Mouse (Mus musculus): ENCODE data around the gene Hist1h1d. TPM values are rescaled to one million over a fixed set of nuclear protein-coding genes. Genes with fewer than 3 reads are reported as not detected.
"Not testable (repeated sequence)": the region's sequence is repeated elsewhere in the genome, so short reads cannot be mapped to it uniquely, and the experiment has no call there.

Hist1h1d gene
- polyA plus RNA-seq, 2 experiments: 0.61 to 0.62 TPM

GRCm38 (mm10) chr13:23537006-23537710 lies 15.9 kb upstream of the Hist1h1d start:
- Histone ChIP-seq H3K4me3 (replicated peaks; ENCODE audit: low read length) (peak overlapping the region; percentile 55; the same call in 1 of the 2 replicates), H3K4me2 (replicated peaks; ENCODE audit: low read depth, low read length, severe bottlenecking) (peak overlapping the region; percentile 49), H3K27me3 (ENCODE audit: control insufficient read depth, insufficient read depth, low read length) (no peaks in the 10 kb centered on the region), H3K9ac (ENCODE audit: low read depth, low read length, severe bottlenecking) (no peak overlapping the region), H3K27ac (replicated peaks; ENCODE audit: low read depth, low read length) (no peak overlapping the region), H3K4me1 (ENCODE audit: control insufficient read depth, insufficient read depth, low read length) (peaks cover 22% of the 10 kb centered on the region), H3K9me3 (ENCODE audit: control insufficient read depth, low read length) (no peaks in the 10 kb centered on the region), H3K36me3 (ENCODE audit: control insufficient read depth, insufficient read depth, low read length) (no peaks in the 10 kb centered on the region)
- TF ChIP-seq POLR2A (IDR thresholded peaks at IDR 0.05; ENCODE audit: borderline replicate concordance, extremely low read depth, insufficient read depth, insufficient read length): no peak
- DNase-seq (ENCODE audit: low spot score) (no peak), ATAC-seq (ENCODE audit: low FRiP score, low read depth) (no peak)
- 65% methylated on average over 3 of the region's 3 CpGs for WGBS

GRCm38 (mm10) chr13:23538249-23538648 lies 14.8 kb upstream of the Hist1h1d start:
- Histone ChIP-seq H3K9me3 (ENCODE audit: control insufficient read depth, low read length) (no peaks in the 10 kb centered on the region), H3K9ac (ENCODE audit: low read depth, low read length, severe bottlenecking) (no peak overlapping the region), H3K4me3 (replicated peaks; ENCODE audit: low read length) (no peak overlapping the region), H3K4me1 (ENCODE audit: control insufficient read depth, insufficient read depth, low read length) (peaks cover 11% of the 10 kb centered on the region), H3K27me3 (ENCODE audit: control insufficient read depth, insufficient read depth, low read length) (no peaks in the 10 kb centered on the region), H3K36me3 (ENCODE audit: control insufficient read depth, insufficient read depth, low read length) (no peaks in the 10 kb centered on the region), H3K27ac (replicated peaks; ENCODE audit: low read depth, low read length) (no peak overlapping the region), H3K4me2 (replicated peaks; ENCODE audit: low read depth, low read length, severe bottlenecking) (no peak overlapping the region)
- DNase-seq (ENCODE audit: low spot score) (no peak), ATAC-seq (ENCODE audit: low FRiP score, low read depth) (no peak)
- 51% methylated on average over 5 of the region's 5 CpGs for WGBS
- no peak for TF ChIP-seq POLR2A (IDR thresholded peaks at IDR 0.05; ENCODE audit: borderline replicate concordance, extremely low read depth, insufficient read depth, insufficient read length)

DNA sequence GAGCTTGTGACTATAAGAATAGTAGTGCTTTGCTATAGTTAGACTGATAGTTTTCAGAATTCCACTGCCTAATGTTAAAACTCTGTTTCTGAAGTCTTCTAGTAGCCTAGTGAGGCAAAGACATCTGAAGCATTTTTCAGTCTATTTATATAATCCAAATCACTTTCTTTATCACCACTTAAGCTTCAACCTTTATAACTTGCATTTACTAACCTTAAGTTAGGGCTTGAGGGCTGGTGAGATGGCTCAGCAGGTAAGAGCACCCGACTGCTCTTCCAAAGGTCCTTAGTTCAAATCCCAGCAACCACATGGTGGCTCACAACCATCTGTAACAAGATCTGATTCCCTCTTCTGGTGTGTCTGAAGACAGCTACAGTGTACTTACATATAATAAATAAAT lies 13.2 kb upstream of the Hist1h1d start:
- not testable (repeated sequence) for H3K36me3 ChIP-seq (ENCODE audit: control insufficient read depth, insufficient read depth, low read length)

GRCm38 (mm10) chr13:23541497-23541896 lies 11.6 kb upstream of the Hist1h1d start:
- no peak for TF ChIP-seq POLR2A (IDR thresholded peaks at IDR 0.05; ENCODE audit: borderline replicate concordance, extremely low read depth, insufficient read depth, insufficient read length)
- ATAC-seq (ENCODE audit: low FRiP score, low read depth) (no peak), DNase-seq (ENCODE audit: low spot score) (no peak)
- peaks cover 2% of the 10 kb centered on the region for H3K4me1 ChIP-seq (ENCODE audit: control insufficient read depth, insufficient read depth, low read length)
- no peak overlapping the region for H3K9ac ChIP-seq (ENCODE audit: low read depth, low read length, severe bottlenecking)
- no peak overlapping the region for H3K27ac ChIP-seq (replicated peaks; ENCODE audit: low read depth, low read length)
- H3K27me3 ChIP-seq (ENCODE audit: control insufficient read depth, insufficient read depth, low read length): no peaks in the 10 kb centered on the region
- H3K4me3 ChIP-seq (replicated peaks; ENCODE audit: low read length): no peak overlapping the region
- H3K9me3 ChIP-seq (ENCODE audit: control insufficient read depth, low read length): no peaks in the 10 kb centered on the region
- H3K36me3 ChIP-seq (ENCODE audit: control insufficient read depth, insufficient read depth, low read length): no peaks in the 10 kb centered on the region
- WGBS: 88% methylated on average over 3 of the region's 3 CpGs
- no peak overlapping the region for H3K4me2 ChIP-seq (replicated peaks; ENCODE audit: low read depth, low read length, severe bottlenecking)

More for the DNA sequence above, 13.2 kb upstream of the Hist1h1d start:
- H3K9me3 ChIP-seq (ENCODE audit: control insufficient read depth, low read length); ATAC-seq (ENCODE audit: low FRiP score, low read depth); DNase-seq (ENCODE audit: low spot score); H3K4me2 ChIP-seq (replicated peaks; ENCODE audit: low read depth, low read length, severe bottlenecking); H3K9ac ChIP-seq (ENCODE audit: low read depth, low read length, severe bottlenecking); H3K4me3 ChIP-seq (replicated peaks; ENCODE audit: low read length); H3K4me1 ChIP-seq (ENCODE audit: control insufficient read depth, insufficient read depth, low read length); H3K27ac ChIP-seq (replicated peaks; ENCODE audit: low read depth, low read length); H3K27me3 ChIP-seq (ENCODE audit: control insufficient read depth, insufficient read depth, low read length): not testable (repeated sequence)
- 67% methylated on average over 1 of the region's 1 CpGs for WGBS

- not testable (repeated sequence) for H3K36me3 ChIP-seq (ENCODE audit: control insufficient read depth, insufficient read depth, low read length); H3K4me1 ChIP-seq (ENCODE audit: control insufficient read depth, insufficient read depth, low read length); ATAC-seq (ENCODE audit: low FRiP score, low read depth); H3K27me3 ChIP-seq (ENCODE audit: control insufficient read depth, insufficient read depth, low read length); DNase-seq (ENCODE audit: low spot score); H3K9me3 ChIP-seq (ENCODE audit: control insufficient read depth, low read length)
- 18% methylated on average over 3 of the region's 3 CpGs for WGBS
- H3K4me3 ChIP-seq (replicated peaks; ENCODE audit: low read length): peak overlapping the region; percentile 41
- peak overlapping the region; percentile 58 for H3K9ac ChIP-seq (ENCODE audit: low read depth, low read length, severe bottlenecking)
- peak overlapping the region; percentile 81 for H3K27ac ChIP-seq (replicated peaks; ENCODE audit: low read depth, low read length)
- peak overlapping the region; percentile 57 for H3K4me2 ChIP-seq (replicated peaks; ENCODE audit: low read depth, low read length, severe bottlenecking)
These were observed 10.7 kb upstream of the Hist1h1d start for GRCm38 (mm10) chr13:23542225-23542980.
